Mouse (Mus musculus) adipocyte (in vitro differentiated cells): ENCODE results near the gene 3110001I22Rik.
A peak's percentile ranks its signal among the peaks of the same experiment; 100 is the strongest.
"Not testable (repeated sequence)": the region's sequence is repeated elsewhere in the genome, so short reads cannot be mapped to it uniquely, and the experiment has no call there.

Experiments used
- DNase-seq: peaks from one replicate; pipeline ENCODE4 v3.0.0-alpha.2; 2016; ENCODE audit warnings: low spot score

Gene 3110001I22Rik

GRCm38 (mm10) chr16:13671685-13672385 lies at the start of gene 3110001I22Rik, which contains the start of gene Bfar:
Gene 3110001I22Rik, plus strand, starts transcription at chr16:13671929.
Gene Bfar, plus strand, starts transcription at chr16:13671858.
- peak; percentile 97 for DNase-seq

GRCm38 (mm10) chr16:13628345-13628744 lies 43.4 kb upstream of the 3110001I22Rik start:
- peak; percentile 57 for DNase-seq

GRCm38 (mm10) chr16:13638198-13638597 lies 33.5 kb upstream of the 3110001I22Rik start:
- DNase-seq: not testable (repeated sequence)

GRCm38 (mm10) chr16:13639508-13639907 lies 32.2 kb upstream of the 3110001I22Rik start:
- DNase-seq: no peak

- peak; percentile 31 for DNase-seq
Observed at GRCm38 (mm10) chr16:13640064-13640463, 31.7 kb upstream of the 3110001I22Rik start.

GRCm38 (mm10) chr16:13644474-13644873 lies 27.3 kb upstream of the 3110001I22Rik start:
- no peak for DNase-seq

GRCm38 (mm10) chr16:13645930-13646329 lies 25.8 kb upstream of the 3110001I22Rik start:
- no peak for DNase-seq

GRCm38 (mm10) chr16:13658886-13659285 lies 12.8 kb upstream of the 3110001I22Rik start:
- DNase-seq: no peak

GRCm38 (mm10) chr16:13660736-13661135 lies 11.0 kb upstream of the 3110001I22Rik start:
- DNase-seq: no peak

GRCm38 (mm10) chr16:13667878-13668343 lies 3.8 kb upstream of the 3110001I22Rik start, which contains the start of gene Parn:
Gene Parn, minus strand, starts transcription at chr16:13668170.
- peak; percentile 92 for DNase-seq

- peak; percentile 38 for DNase-seq
Observed at GRCm38 (mm10) chr16:13668402-13669108, 3.2 kb upstream of the 3110001I22Rik start.

- no peak for DNase-seq
Observed at GRCm38 (mm10) chr16:13669282-13669681, 2.4 kb upstream of the 3110001I22Rik start.

- DNase-seq: not testable (repeated sequence)
Observed at GRCm38 (mm10) chr16:13670896-13671295, 833 bp upstream of the 3110001I22Rik start.

GRCm38 (mm10) chr16:13672386-13672898 lies 713 bp downstream of the 3110001I22Rik start:
- peak; percentile 90 for DNase-seq

GRCm38 (mm10) chr16:13673114-13673513 lies 1.4 kb downstream of the 3110001I22Rik start:
- peak; percentile 36 for DNase-seq

- DNase-seq: no peak
Observed at GRCm38 (mm10) chr16:13674511-13674910, 2.8 kb downstream of the 3110001I22Rik start.

GRCm38 (mm10) chr16:13678601-13679319 lies 7.0 kb downstream of the 3110001I22Rik start:
- peak; percentile 82 for DNase-seq

GRCm38 (mm10) chr16:13698998-13699397 lies 27.3 kb downstream of the 3110001I22Rik start:
- DNase-seq: no peak

GRCm38 (mm10) chr16:13702184-13702583 lies 30.5 kb downstream of the 3110001I22Rik start:
- no peak for DNase-seq

- no peak for DNase-seq
Observed at GRCm38 (mm10) chr16:13704676-13705075, 32.9 kb downstream of the 3110001I22Rik start.

- DNase-seq: no peak
Observed at GRCm38 (mm10) chr16:13714910-13715309, 43.2 kb downstream of the 3110001I22Rik start.
